Mouse (Mus musculus) midbrain, embryonic 16.5 days (tissue): ENCODE measurements around the gene Olfr625-ps1. TPM values are rescaled to one million over a fixed set of nuclear protein-coding genes. Genes with fewer than 3 reads are reported as not detected.
"Not testable (repeated sequence)": the region's sequence is repeated elsewhere in the genome, so short reads cannot be mapped to it uniquely, and the experiment has no call there.

Source experiments
- ATAC-seq: fragments of 200-750 bp; cut with Nextera tagmentation; 2 replicates; pipeline ENCODE4 v1.8.0; 2017; ENCODE audit warnings: moderate TSS enrichment
- H3K27ac ChIP-seq: fragments of 300-500 bp; sonication (generic); 2 replicates; pipeline ENCODE4 v1.5.1; 2014; ENCODE audit warnings: mild to moderate bottlenecking, low read length, mixed read lengths
- H3K27me3 ChIP-seq: fragments of 300-500 bp; sonication (generic); 2 replicates; pipeline ENCODE4 v1.6.1; 2014; ENCODE audit warnings: low read depth, low read length, mixed read lengths; ENCODE audit not compliant: control insufficient read depth, insufficient read depth
- H3K36me3 ChIP-seq: fragments of 300-500 bp; sonication (generic); 2 replicates; pipeline ENCODE4 v1.6.1; 2014; ENCODE audit warnings: mild to moderate bottlenecking, low read length, moderate library complexity, mixed read lengths; ENCODE audit not compliant: control insufficient read depth, insufficient read depth
- H3K4me1 ChIP-seq: fragments of 300-500 bp; sonication (generic); 2 replicates; pipeline ENCODE4 v1.6.1; 2014; ENCODE audit warnings: mild to moderate bottlenecking, low read length, mixed read lengths; ENCODE audit not compliant: control insufficient read depth, insufficient read depth
- H3K4me2 ChIP-seq: fragments of 300-500 bp; sonication (generic); 2 replicates; pipeline ENCODE4 v1.6.1; 2014; ENCODE audit warnings: mild to moderate bottlenecking, low read length, mixed read lengths
- H3K4me3 ChIP-seq: fragments of 300-500 bp; sonication (generic); 2 replicates; pipeline ENCODE4 v1.5.1; 2014; ENCODE audit warnings: low read depth, mild to moderate bottlenecking, low read length, moderate library complexity, mixed read lengths
- H3K9ac ChIP-seq: fragments of 300-500 bp; sonication (generic); 2 replicates; pipeline ENCODE4 v1.6.1; 2014; ENCODE audit warnings: low read depth, low read length, mixed read lengths
- H3K9me3 ChIP-seq: fragments of 300-500 bp; sonication (generic); replicated peaks from 2 replicates; pipeline ENCODE4 v1.6.1; 2014; ENCODE audit warnings: mild to moderate bottlenecking, low read length, mixed read lengths; ENCODE audit not compliant: control insufficient read depth, poor library complexity, severe bottlenecking
- WGBS: fragments of 180-500 bp; shearing (Covaris S2); extraction: QIAGEN DNeasy Blood & Tissue Kit; methylation state at CpG from one replicate; pipeline ENCODE4 v1.1.7; 2014; 5-methylcytosine and 5-hydroxymethylcytosine counted together
- polyA plus RNA-seq: library from polyadenylated mRNA; unstranded; fragments of >200 nt; fragmentation: Nextera tagmentation; extraction: Ambion mirVana; gene quantifications from 2 replicates; pipeline ENCODE4 v1.2.1, GENCODE M21; 2015

The Olfr625-ps1 gene
- polyA plus RNA-seq, 1 experiment from 2014 or later, result not detected

- H3K4me1 ChIP-seq, H3K27ac ChIP-seq, ATAC-seq, H3K9ac ChIP-seq, H3K36me3 ChIP-seq, H3K4me2 ChIP-seq, H3K27me3 ChIP-seq, H3K9me3 ChIP-seq, H3K4me3 ChIP-seq: not testable (repeated sequence)
- WGBS, result 91% methylated on average over 1 of the region's 1 CpGs
Observed at GRCm38 (mm10) chr7:103716398-103716797, 33.9 kb downstream of the Olfr625-ps1 start.

DNA sequence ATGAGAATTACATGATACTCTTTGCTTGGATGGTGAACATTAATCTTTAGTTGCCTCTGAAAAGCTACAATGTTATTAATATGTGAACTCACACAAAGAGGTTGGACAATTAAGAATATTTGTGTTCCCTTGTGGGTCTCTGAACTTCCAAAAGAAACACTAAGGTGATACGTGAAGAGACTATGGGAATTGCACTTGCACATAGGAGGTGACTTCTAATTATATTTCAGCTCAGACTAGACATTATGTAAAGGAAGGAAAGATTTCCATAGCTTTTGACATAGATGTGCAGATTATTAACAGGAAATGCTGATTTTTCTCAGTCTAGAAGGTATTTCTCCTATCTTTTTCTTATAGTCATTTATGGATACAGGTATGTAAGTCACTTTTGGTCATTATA lies 47.6 kb downstream of the Olfr625-ps1 start, which contains the start of gene Olfr628:
Olfr628 (plus strand) TSS at position 301 of the 400 bp plus-strand sequence.
- Histone ChIP-seq H3K27me3 (no peaks in the 10 kb centered on the region), H3K4me3 (no peak within 1 kb of the TSS), H3K27ac (no peak within 1 kb of the TSS), H3K9me3 (no peaks in the 10 kb centered on the region), H3K9ac (no peak within 1 kb of the TSS), H3K4me2 (no peak within 1 kb of the TSS), H3K4me1 (no peaks in the 10 kb centered on the region), H3K36me3 (no peaks in the 10 kb centered on the region)
- 93% methylated on average over 1 of the region's 1 CpGs for whole genome bisulfite sequencing
- no peak for ATAC-seq

Other genes starting within 250 kb of the Olfr625-ps1 start
- not detected in 2 replicates for gene Olfr605, start 237.3 kb upstream of the Olfr625-ps1 start, polyA plus RNA-seq
- gene Olfr606, start 233.7 kb upstream of the Olfr625-ps1 start, polyA plus RNA-seq, result not detected in 2 replicates
- not detected in 2 replicates for gene Olfr607, start 218.6 kb upstream of the Olfr625-ps1 start, polyA plus RNA-seq
- not detected in 2 replicates for gene Olfr608, start 212.8 kb upstream of the Olfr625-ps1 start, polyA plus RNA-seq
- not detected in 2 replicates for gene Olfr609, start 184.7 kb upstream of the Olfr625-ps1 start, polyA plus RNA-seq
- gene Olfr610, start 170.6 kb upstream of the Olfr625-ps1 start, polyA plus RNA-seq, result not detected in 2 replicates
- gene Olfr611, start 161.9 kb upstream of the Olfr625-ps1 start, polyA plus RNA-seq, result not detected in 2 replicates
- not detected in 2 replicates for gene Olfr612, start 140.0 kb upstream of the Olfr625-ps1 start, polyA plus RNA-seq
- gene Olfr613, start 134.6 kb upstream of the Olfr625-ps1 start, polyA plus RNA-seq, result not detected in 2 replicates
- gene Olfr615, start 126.6 kb upstream of the Olfr625-ps1 start, polyA plus RNA-seq, result not detected in 2 replicates
- gene Olfr616, start 113.6 kb upstream of the Olfr625-ps1 start, polyA plus RNA-seq, result not detected in 2 replicates
- gene Olfr617, start 109.7 kb upstream of the Olfr625-ps1 start, polyA plus RNA-seq, result not detected in 2 replicates
- gene Olfr618, start 92.6 kb upstream of the Olfr625-ps1 start, polyA plus RNA-seq, result 0.15 TPM in 1 of 2 replicates, not detected in the other
- not detected in 2 replicates for gene Olfr619, start 82.1 kb upstream of the Olfr625-ps1 start, polyA plus RNA-seq
- gene Olfr620, start 70.2 kb upstream of the Olfr625-ps1 start, polyA plus RNA-seq, result not detected in 2 replicates
- gene Olfr622, start 40.0 kb upstream of the Olfr625-ps1 start, polyA plus RNA-seq, result not detected in 2 replicates
- not detected in 2 replicates for gene Olfr623, start 19.0 kb upstream of the Olfr625-ps1 start, polyA plus RNA-seq
- gene Olfr624, start 11.5 kb upstream of the Olfr625-ps1 start, polyA plus RNA-seq, result not detected in 2 replicates
- not detected in 2 replicates for gene Olfr243, start 32.0 kb downstream of the Olfr625-ps1 start, polyA plus RNA-seq
- not detected in 2 replicates for gene Olfr628, start 47.7 kb downstream of the Olfr625-ps1 start, polyA plus RNA-seq
- not detected in 2 replicates for gene Olfr629, start 62.2 kb downstream of the Olfr625-ps1 start, polyA plus RNA-seq
- gene Olfr630, start 74.6 kb downstream of the Olfr625-ps1 start, polyA plus RNA-seq, result not detected in 2 replicates
- not detected in 2 replicates for gene Olfr69, start 88.9 kb downstream of the Olfr625-ps1 start, polyA plus RNA-seq
- not detected in 2 replicates for gene Olfr68, start 97.0 kb downstream of the Olfr625-ps1 start, polyA plus RNA-seq
- gene Olfr67, start 109.1 kb downstream of the Olfr625-ps1 start, polyA plus RNA-seq, result not detected in 2 replicates
- 1,229 and 1,369 TPM in 2 replicates for gene Hbb-bt, start 131.3 kb downstream of the Olfr625-ps1 start, polyA plus RNA-seq
- gene Hbb-bs, start 145.4 kb downstream of the Olfr625-ps1 start, polyA plus RNA-seq, result 4,227 and 4,621 TPM in 2 replicates
- gene Hbb-bh2, start 157.8 kb downstream of the Olfr625-ps1 start, polyA plus RNA-seq, result not detected in 2 replicates
- not detected in 2 replicates for gene Hbb-bh1, start 160.4 kb downstream of the Olfr625-ps1 start, polyA plus RNA-seq
- gene Hbb-y, start 170.5 kb downstream of the Olfr625-ps1 start, polyA plus RNA-seq, result 6.2 and 23.2 TPM in 2 replicates
- not detected in 2 replicates for gene Olfr66, start 203.5 kb downstream of the Olfr625-ps1 start, polyA plus RNA-seq
- gene Olfr64, start 211.8 kb downstream of the Olfr625-ps1 start, polyA plus RNA-seq, result not detected in 2 replicates
- not detected in 2 replicates for gene Olfr65, start 220.8 kb downstream of the Olfr625-ps1 start, polyA plus RNA-seq
- gene Olfr631, start 246.1 kb downstream of the Olfr625-ps1 start, polyA plus RNA-seq, result not detected in 2 replicates